Mouse (Mus musculus) R1 (cell line): Measurements from ENCODE around the gene AI467606.

ENCODE experiments used
- DNase-seq: peaks from one replicate; pipeline ENCODE4 v3.0.0-alpha.2; 2018; ENCODE audit warnings: low read depth, low spot score

AI467606 gene

DNA sequence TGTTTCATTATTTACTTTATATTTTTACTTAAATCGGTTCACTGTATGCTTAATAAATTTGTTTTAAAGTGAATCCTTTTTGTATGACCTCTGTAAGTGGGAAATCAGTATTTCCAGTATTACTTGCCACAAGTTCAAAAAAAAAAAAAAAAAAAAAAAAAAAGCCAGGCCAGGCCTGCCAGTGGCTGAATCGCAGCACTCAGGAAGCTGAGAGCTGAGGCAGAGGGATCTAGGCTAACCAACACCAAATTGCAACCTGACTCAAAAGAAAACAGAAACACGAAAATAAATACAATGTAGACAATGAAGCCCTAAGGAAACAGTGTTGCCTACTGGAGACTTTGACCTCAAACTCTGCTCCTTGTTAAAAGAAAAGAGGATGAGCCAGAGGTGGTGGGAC, 2.8 kb downstream of the AI467606 start:
- no peak for DNase-seq

- DNase-seq = no peak
These were observed 5.3 kb downstream of the AI467606 start for GRCm38 (mm10) chr7:127096456-127096855.

DNA sequence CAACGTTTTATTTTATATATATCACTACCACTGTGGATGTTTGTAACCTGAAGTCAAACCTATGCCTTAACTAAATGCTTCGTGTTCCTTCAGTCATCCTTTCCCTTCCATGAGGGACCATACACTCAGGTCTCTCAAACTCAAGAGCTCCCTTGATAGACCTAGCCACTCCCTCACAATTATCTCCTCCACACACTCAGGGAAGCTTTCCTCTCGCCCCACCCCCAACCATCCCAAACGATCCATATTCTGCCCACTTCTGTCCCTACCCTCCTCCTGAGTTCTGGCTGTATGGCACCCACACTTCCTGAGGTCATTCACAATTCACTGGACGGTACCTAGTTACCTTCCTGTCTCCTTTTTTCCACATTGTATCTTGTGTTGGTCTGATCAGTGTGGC, 7.4 kb downstream of the AI467606 start:
- no peak for DNase-seq

GRCm38 (mm10) chr7:127098950-127099349, 7.8 kb downstream of the AI467606 start:
- DNase-seq = no peak

- DNase-seq = no peak
These were observed 8.4 kb downstream of the AI467606 start for GRCm38 (mm10) chr7:127099528-127099927.

DNA sequence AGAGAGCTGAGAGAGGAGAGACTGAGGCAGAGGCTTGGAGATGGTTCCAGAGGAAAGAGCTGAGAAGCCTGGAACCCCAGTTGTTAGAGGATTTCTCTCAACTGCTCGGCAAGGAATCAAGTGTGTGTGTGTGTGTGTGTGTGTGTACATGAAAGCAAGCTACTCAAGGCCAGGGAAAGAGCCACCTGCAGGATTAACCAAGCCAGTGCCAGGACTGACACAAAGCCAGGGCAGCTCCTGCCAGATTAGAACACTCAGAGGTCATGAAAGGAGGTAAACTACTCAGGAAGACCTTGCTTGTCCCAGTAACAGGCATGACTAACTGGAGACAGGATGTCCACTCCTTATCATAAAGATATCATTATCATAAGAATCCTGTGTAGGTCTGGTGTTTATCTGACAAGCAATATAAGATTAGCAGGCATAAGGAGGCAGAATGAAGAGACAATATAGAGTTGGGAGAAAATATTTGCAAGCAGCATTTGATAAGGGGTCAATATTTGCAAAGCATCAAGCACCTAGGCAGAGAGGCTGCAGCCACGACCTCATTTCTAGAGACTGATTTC, 10.4 kb downstream of the AI467606 start:
- DNase-seq = no peak

DNA sequence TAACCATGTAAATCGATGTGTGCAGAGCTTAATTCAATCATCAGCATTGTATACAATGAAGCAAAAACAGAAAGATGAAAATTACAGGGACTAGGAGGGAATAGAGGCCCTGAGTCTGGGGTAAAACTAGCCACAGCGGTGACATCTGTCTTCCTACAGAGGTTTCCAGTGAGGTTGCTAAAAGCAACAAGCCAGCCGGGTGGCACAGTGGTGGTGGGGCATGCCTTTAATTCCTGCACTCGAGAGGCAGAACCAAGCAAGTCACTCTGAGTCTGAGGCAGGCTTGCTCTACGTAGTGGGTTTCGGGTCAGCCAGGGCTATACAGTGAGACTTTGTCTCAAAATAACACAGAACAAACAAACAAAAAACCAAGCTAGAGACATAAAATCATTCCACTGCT, 11.0 kb downstream of the AI467606 start:
- DNase-seq = no peak

DNA sequence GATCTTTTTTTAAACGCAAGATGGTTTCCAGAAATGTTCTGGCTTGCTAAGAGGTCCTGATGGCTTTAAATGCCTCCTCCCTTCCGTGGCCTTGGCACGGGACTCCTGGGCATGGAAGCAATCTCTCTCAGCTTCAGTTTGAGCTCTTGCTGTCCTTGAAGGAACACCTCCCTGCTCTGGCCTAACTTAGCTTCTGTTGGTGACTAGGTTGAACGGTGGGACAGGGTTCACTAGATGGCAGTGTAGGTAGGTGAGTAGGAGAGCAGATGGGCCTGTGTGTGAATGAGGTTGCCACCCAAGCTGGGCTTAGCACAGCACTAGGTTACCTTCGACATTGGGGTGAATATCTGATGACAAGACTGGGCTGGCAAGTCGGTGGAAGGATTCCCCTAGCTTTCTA, 12.8 kb downstream of the AI467606 start:
- peak; percentile 56 for DNase-seq

- DNase-seq = peak; percentile 97
These were observed 13.6 kb downstream of the AI467606 start for GRCm38 (mm10) chr7:127104560-127105332.

GRCm38 (mm10) chr7:127105551-127105950, 14.4 kb downstream of the AI467606 start:
- no peak for DNase-seq

DNA sequence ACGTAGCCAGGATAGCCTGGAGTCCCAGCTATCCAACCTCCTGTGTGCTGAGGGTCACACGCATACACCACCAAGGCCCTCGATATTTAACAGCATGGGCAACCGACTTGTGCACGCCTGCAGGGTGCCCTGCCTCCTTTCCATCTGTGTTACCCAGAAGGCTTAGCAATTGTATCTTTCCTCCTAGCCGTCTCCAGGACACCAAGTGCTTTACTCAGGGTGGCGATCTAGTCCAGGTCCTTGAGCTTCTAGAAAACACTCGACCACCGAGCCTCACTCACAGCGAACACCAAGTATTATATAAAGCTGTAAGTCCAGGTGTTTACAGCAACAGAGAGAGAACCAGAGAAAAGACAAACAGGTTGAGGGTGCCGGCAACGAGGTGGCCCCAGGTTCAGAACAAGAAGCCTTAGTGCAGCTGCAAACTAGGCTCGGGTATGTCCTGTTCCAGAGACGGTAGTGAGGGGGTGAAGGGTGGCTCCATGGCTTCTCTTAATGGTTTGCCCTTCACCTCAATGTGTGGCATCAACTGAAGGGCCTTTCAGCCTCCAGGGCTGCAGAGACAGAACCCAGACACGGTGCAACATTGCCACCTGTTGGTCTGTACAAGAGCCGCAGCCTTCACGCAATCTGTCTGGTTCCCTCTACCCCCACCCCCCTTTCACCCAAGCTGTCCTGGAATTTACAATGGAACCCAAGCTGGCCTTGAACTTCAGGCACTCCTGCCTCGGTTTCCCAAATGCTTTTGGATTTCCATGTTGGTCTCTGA, 19.3 kb downstream of the AI467606 start:
- DNase-seq = peak; percentile 87

- peak; percentile 93 for DNase-seq
These were observed 20.3 kb downstream of the AI467606 start for GRCm38 (mm10) chr7:127111461-127111860.

DNA sequence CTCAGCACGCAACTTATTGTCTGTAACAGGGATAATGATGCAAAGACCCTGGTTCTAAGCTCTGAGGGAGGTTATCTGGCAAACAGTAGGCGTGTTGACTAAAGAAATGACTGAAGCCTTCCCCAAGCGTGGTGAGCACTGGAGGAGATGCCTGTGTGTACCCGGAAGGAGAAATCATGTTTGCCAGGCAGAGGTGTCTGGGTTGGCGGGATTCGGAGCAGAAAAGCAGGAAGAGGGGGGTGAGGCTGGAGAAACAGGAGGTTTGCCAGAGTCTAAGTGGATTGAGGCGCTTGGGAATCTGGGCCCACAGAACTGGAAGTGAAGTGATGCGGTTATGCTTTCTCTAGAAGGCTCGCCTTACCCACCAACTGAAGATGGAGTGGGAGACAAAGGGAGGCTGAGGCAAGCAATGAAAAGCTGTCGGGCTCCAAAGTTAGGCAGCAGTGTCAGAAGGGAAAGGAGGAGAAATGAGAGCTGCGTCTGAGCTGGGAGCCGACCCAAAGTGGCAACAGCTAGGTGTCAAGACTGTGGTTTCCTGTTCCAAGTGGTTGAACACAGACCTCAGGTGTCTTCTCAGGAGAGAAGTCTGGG, 21.2 kb downstream of the AI467606 start:
- no peak for DNase-seq

DNA sequence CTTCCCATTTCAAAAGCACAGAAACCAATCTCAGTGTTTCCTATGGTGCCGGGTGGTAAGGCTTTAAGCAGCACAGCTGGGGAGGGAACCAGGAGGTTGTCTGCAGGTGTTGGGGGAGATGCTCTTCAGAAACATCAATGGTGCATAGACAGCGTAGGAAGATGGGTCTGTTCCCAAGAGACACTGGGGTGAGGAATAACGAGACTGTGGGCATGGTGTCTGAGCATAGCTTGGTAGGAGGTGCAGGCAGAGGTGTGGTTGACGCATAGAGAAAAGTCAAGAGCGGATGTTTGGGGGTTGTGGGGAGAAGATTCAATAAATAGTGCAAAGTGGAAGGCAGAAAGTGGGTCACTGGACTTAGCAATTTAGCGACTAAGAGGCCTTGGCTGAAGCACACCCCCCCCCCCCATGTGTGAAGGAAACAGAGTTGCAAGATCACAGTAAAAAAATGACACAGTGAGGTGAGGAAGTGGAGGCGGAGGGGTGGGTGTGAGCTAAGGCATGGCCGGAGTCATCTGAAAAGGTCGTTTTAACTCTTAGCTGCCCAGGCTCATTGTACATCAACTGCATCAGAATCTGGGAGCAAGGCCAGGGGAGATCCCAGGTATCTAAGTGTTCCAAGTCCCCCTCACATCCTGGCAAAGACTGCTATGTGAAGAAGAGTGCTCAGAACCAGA, 21.9 kb downstream of the AI467606 start:
- no peak for DNase-seq

- DNase-seq = peak; percentile 54
These were observed 22.6 kb downstream of the AI467606 start for GRCm38 (mm10) chr7:127113614-127114259.

- DNase-seq = no peak
These were observed 23.8 kb downstream of the AI467606 start for GRCm38 (mm10) chr7:127114920-127115319.

DNA sequence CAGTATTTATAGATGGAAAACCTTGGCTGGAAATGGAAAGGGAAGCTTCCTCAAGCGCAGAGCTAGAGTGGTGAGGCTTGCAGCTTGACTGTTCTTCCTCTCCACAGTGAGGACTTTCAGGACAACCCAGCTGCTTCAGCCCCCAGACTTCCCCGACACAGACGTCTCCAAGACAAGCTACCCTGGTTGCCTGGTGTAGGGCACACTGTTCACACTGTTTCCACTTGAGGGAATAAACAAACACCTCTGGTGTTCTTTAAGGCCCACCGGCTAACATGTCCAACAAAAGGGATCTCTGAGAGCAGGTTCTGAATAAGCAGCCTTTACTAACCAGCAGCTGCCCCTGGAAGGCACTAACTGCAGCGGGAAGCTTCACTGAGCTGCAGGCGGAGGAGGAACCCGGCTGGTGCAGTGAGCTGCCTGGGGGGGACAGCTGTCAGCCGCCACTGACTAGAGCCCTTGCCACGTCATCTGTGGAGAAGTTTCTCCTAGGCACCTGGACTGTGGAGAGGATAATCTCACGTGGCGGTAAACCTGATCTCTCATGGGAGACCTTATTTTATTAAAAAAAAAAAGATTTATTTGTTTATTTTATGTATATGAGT, 25.3 kb downstream of the AI467606 start:
- DNase-seq = no peak

GRCm38 (mm10) chr7:127117948-127118347, 26.8 kb downstream of the AI467606 start:
- peak; percentile 68 for DNase-seq

GRCm38 (mm10) chr7:127118671-127119445, 27.7 kb downstream of the AI467606 start:
- DNase-seq = peak; percentile 35
